Mouse (Mus musculus): ENCODE results near the gene Akr1c12. TPM values are rescaled to one million over a fixed set of nuclear protein-coding genes. Genes with fewer than 3 reads are reported as not detected.

Akr1c12 gene
- total RNA-seq, 2 experiments from 2014 or later: not detected

Other genes with a start within 250 kb of the Akr1c12 start
- 1 to 10 TPM; 3.1 to 4.5 TPM for gene Akr1c14, start 230.4 kb downstream of the Akr1c12 start, total RNA-seq (2021)
- gene Akr1c18, start 128.8 kb downstream of the Akr1c12 start, total RNA-seq (2021): 1 to 10 TPM; 2.0 to 3.1 TPM
- gene Akr1c13, start 88.3 kb downstream of the Akr1c12 start, total RNA-seq (2021): 1 to 10 TPM in 1 of 2 experiments, under 1 TPM in 1; 0.98 to 1.6 TPM
- under 1 TPM; 0.21 to 0.66 TPM for gene Akr1c19, start 50.7 kb downstream of the Akr1c12 start, total RNA-seq (2021)
- gene Akr1c6, start 154.9 kb upstream of the Akr1c12 start, total RNA-seq (2021): under 1 TPM in 1 of 2 experiments, not detected in 1; 0.91 TPM
- gene Akr1c20, start 243.9 kb upstream of the Akr1c12 start, total RNA-seq (2021): not detected

All from gastrocnemius, postnatal 4 days (tissue).